Mouse (Mus musculus): ENCODE measurements at regions not wholly inside any gene's neighbourhood (a gene's known extent, or its start where the extent isn't known, plus 50 kb on each side); places are given as distances from the start of the nearest gene placed in this dataset.
A peak's percentile ranks its signal among the peaks of the same experiment; 100 is the strongest.

DNA sequence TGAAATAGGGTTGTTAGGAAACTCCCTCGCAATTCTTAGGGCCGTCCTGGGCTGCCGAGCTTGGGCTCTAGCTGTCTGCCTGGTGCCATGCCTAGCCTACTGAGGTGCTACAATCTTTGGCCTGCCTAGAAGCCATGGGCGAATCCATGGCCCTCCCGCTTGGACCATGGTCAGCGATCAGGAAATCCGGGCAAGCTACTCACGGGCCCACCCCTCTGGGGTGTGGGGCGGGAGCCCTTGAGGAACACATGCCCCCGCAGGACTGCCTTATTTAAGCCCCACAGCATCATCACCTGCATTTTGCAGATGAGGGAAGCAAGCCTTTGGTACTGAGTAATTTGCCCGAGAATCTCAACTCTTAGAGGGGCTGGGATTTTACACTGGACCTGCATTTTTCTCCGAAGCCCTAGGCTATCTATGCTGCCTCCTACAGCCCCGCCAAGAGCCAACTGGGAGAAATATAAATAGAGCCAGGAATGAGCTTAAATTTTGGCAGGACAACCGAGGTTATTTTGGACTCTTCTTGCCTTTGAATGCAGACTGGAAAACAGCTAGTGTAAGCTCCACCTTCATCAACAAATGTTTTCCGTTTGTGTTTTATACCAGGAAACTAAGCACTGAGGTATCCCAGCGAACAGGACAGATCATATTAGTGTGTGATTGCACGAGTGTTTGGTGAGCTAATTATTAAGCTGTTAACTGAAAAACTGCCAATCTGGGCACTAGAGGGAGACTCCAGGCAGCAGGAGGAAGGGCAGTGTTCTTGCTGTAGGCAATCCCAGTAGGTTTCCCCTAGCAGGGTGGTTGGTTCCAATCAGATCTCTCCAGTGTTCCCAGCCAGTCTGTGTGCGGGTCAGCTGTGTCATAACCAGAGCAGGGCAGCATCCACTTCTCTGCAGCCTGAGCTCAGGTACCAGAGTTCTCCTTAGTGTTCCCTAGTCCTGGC lies 183.6 kb upstream of the Foxn2 start:
- ATAC-seq: no peak

DNA sequence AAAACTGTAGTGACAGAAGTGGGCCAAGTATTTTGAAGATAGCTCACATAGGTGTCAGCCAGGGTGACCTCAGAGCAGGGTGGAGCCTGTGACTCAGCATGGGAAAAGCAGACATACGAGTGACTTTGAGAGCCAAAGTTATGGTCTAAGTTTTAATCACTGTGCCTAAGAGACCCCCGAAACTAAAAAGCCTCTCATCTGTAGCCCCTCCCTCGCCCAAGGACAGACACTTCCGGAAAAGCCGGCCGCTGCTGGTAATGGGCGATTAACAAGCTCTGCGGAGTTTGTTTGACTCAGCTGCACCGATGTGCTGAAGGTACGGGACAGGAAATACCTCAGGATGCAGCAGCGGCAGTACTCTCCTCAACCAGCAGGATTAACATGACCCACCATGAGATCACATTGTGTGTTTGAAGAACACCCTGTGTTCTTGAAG lies 182.1 kb upstream of the Foxn2 start:
- peak; percentile 84 for ATAC-seq

DNA sequence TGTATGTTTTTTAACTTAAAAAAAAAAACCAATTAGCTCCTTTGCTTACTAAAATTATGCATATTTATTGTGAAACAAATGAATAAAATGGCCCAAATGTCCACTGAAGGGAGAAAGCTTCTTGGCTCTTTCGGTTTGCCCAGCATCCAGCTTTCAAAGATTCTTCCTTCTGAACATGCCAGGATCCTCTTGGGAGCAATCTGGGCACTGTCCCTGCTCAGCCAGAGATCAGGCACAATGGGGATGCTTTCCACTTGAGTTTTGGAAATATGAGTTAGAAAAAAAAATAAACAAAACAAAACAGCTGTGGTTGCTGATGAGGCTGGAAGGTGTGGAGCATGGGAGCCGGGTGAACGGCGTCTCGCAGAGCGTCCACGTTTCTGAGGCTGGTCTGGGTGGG lies 180.3 kb upstream of the Foxn2 start:
- no peak for ATAC-seq

DNA sequence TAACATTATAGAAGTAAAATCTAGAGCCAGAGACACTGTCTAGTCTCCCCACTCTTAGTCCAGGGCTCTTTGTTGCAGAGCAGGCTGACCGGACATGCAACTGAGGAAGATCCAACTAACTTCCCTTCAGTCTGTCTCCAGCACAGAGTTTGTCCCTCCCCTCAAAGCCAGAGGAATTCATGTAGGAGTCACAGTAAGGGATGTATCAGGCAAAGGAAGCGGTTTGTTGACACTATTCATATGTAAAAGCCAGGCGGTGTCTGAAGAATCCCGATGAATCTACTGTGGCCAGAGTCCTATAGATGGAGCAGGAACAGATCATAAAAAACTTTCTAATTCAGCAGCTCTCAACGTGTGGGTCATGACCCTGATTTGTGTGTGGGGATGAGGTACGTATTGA lies 179.7 kb upstream of the Foxn2 start:
- ATAC-seq: no peak

DNA sequence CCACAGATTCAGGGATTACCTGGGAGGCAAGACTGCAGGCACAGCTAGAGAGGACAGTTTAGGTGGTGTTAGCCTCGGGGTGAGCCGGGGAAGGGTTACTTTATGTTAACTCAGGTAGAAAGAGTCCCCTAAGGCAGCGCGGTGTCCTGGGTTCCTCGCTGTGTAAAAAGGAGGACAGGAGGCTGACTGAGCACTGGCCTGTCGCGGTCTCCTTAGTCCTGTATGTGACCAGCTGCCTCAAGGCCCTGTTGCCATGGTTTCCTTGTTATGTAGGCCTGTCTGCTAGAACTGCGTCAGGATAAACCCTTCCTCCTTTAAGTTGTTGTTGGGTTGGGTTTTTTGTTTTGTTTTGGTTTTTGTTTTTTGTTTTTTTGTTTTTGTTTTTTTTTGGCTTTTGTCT lies 179.0 kb upstream of the Foxn2 start:
- ATAC-seq: no peak

DNA sequence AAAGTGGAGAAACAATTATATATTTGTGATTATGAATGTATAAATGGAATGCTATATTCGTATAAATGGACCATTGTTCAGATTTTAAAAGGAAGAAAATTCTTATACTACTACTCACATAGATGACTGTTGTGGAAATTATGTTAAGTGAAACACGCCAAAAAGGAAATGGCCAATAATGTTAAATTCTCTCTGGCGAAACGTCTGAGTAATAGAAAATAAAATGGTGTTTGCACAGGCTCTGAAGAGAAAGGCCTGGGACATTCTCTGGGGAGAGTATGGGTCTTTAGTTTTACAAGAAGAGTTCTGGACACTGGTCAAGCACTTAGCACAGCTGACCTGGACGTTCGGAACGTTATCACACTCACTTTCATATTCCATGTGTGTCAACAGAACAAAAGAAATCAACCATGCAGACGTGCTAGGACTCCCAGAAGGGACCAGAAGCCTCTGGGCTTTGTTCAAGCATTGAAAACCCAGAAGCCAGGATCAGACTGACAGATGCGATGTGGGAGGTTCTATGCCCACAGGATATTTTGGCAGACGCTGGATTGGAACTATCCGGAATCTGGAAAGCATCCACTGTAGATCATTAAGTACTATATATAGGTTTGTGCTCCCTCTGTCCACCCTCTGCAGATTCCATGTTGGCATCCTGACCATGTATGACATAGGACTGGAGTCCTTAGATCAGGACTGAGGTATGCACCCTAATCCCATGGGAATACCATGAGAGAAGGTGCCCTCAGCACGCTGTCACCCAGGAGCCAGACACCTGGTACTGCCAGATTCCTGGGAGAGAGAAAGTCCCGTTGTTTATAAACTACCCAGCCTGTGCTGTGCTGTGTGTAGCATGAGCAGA lies 178.0 kb upstream of the Foxn2 start:
- ATAC-seq: no peak

DNA sequence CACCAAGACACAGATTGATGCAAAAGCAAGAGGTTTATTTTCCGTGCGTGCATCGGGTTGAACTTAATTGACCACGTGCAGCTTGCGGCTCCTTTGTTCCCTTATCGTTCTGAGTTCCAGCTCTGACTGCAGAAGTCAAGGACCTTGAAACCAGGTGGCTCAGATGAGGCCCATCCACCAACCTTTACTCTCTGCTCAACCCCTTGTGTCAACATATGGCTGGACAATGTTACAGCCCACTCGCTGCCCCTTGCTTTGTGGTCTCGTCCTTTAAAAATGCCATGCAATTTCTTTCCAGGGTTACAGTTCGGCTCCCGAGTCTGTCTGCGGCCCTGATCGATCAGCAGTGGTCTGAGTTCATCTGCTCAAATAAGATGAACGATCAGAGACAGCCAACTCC lies 175.2 kb upstream of the Foxn2 start:
- no peak for ATAC-seq

DNA sequence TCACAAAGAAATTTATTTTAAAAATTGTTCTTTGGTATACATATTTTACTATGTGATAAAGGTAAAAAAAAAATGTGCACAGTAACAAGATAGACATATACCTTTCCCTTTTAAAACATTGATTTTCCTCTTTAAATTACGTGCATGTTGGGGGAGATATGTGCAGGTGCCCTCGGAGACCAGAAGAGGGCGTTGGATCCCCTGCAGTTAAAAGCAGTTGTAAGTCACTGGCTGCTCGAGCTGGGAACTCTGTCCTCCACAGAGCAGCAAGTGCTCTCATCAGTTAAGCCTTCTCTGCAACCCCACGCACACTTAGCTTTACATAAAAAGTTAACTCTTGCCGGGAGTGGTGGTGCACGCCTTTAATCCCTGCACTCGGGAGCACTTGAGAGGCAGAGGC lies 172.3 kb upstream of the Foxn2 start:
- no peak for ATAC-seq

DNA sequence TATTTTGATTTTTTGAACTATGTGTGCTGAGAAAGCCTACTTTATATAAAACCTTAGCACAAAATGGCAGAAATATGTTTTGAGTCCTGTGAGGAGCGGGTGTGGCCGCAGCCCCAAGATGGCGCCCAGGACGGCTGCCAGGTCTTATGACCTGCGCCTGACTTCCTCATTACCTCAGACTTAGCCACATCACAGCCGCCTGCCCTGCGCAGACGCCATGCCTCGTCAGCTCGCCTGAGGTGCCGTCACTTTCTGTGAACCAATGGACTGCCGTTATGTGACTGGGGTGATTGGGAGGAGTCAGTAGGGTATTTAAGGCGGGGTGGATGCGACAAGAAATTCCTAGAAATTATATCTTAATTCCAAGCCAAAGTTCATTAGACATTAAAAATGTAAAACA lies 171.7 kb upstream of the Foxn2 start:
- ATAC-seq: no peak

DNA sequence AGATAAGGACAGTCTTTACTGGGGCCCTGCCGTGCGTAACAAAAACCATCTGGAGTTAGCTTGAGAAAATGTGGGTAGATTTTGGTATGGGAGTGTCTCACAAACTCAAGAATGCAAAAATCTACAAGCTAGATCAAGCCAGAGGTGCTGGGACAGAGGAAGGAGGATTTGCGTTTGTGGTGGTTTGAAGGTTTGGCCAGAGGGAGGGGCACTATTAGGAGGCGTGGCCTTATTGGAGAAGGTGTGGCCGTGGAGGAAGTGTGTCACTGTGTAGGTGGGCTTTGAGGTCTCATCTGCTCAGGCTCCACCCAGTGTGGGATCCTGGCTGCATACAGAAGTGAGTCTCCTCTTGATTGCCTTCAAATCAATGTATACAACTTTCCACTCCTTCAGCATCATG lies 169.6 kb upstream of the Foxn2 start:
- no peak for ATAC-seq

DNA sequence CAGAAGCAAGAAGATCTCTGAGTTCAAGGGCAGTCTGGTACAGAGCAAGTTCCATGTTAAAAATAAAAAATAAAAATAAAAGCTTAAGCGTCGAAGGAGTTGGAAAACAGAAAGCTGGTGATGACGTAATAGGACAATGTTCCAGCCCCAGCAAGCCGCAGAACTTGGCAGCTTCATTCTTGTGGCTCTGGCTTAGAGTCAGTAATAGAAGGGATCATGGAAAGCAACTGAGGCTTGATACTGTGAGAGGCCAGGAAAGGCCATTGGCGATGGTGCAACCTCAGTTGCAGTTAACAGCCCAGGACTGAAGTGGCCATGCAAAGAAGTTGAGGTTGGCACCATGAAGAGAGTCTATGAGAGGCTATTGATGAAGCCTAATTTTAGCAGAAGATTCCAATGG lies 168.3 kb upstream of the Foxn2 start:
- ATAC-seq: no peak

DNA sequence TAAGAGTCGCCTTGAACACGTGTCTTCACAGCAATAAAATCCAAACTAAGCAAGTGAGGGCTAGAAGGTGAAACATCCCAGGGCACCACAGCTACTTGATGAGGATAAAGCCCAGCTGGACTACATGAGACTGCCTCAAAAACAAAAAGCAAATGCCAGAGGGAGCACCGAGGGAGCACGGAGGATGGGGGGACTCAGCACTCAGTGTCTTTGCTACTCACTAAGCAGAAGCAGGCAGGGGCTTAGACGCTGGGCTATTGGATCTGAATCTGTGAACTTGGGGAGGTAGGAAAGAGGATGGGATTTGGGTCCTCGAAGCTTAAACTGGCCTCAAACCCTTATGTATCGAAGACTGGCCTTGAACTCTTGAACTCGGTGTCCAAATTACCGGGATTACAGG lies 167.0 kb upstream of the Foxn2 start:
- no peak for ATAC-seq

DNA sequence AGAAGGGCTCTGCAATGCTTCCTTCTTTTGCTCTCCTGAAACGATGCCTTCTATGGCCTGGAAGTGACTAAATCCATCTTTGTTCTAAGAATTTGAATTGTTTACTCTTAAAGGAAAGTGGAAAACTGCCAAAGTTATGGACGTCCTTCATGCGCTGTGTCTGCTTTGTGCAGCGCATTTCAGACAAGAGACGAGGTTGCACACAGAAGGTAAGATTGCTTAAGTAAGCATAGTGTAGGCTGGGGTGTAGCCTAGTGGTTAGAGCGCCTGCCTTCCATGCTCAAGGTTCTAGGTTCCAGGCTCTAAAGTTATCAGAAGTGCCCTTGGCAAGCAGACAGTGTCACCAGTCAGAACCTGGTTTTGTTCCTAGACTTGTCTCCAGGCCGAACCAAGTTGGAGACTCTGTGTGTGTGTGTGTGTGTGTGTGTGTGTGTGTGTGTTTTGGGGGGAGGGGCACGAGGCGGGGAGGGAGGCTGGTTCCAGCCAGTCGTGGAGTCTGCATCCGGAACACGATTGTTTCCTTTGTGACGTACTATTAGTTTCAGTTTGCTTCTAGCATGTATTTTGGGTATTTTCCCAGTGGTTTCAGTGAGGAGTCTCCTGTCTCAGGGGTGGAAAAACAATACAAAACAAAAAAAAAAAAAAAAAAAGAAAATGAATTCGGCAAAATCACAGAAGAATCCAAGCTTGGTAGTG lies 166.4 kb upstream of the Foxn2 start:
- ATAC-seq: peak; percentile 94

DNA sequence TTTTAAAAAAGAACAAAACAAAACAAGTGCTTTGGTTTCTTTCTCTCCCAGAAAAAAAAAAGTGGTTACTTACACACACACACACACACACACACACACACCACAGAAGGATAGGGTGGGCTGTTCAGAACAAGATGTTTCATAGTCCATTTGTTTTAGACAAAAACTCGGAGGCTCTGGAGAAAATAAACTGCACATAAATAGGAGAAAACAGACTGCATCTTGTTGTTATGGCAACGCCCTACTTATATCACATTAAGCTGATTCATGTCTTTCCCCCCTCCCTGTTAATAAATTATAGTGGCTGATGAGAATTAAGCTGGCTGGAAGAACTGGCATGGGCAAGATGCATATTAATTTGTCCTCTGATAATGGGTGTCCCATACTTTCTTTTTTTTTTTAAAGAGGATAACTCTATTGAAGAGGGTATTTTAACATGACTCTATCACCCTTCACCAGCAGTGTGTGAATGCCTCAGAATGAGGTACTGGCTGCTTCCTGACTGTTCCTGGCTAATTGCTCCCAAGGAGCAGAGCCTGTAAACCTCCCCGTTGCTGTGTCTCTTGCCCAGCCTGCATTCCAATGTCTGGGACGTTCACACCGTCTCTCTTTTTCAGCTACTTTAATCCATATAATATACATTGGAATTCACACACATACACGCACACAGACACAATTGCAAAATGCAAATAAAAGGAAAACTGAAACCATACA lies 165.6 kb upstream of the Foxn2 start:
- ATAC-seq: peak; percentile 23

DNA sequence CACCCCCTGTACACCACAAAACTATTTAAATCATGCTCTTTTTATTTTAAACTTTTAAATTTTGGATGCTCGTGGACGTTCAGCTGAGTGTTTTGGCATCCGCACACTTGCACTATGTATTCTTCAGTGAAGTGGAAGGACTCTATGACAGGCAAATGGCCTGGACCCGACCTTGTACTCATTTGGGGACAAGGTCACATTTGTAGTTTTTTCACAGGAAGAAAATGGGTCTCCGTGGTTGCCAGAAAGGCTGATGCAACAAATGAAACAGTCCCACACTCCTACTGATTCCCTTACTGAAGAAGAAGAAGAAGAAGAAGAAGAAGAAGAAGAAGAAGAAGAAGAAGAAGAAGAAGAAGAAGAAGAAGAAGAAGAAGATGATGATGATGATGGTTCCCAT lies 160.9 kb upstream of the Foxn2 start:
- ATAC-seq: no peak

DNA sequence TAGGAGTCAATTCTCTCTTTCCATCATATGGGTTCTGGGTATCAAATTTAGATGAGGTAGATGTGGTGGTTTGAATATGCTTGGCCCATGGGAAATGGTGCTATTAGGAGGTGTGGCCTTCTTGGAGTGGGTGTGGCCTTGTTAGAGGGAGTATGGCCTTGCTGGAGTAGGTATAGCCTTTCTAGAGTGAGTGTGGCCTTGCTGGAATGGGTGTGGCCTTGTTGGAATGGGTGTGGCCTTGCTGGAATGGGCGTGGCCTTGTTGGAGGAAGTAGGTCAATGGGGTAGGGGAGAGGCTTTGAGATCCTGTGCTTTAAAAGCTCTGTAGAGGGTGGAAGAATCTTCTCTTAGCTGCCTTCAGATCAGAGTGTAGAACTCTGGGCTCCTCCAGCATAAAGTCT lies 157.8 kb upstream of the Foxn2 start:
- no peak for ATAC-seq

DNA sequence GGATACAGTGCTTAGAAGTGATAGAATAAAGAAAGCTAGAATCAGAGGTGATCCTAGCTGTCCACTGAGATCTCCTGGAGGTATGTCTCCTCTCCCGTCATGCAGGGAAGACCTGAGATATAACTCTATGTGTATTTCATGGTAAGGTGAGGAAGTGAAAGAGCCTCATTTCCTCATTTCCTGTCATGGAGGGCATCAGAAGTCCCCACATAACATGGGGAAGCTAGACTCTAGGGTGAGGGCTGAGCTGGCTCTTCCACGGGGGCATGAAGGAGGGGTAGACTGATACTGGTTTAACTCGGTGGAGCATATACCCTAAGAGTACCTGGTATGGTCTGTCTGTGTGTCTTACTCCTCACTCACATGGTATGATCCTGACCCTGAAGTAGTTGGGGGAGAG lies 156.0 kb upstream of the Foxn2 start:
- no peak for ATAC-seq

DNA sequence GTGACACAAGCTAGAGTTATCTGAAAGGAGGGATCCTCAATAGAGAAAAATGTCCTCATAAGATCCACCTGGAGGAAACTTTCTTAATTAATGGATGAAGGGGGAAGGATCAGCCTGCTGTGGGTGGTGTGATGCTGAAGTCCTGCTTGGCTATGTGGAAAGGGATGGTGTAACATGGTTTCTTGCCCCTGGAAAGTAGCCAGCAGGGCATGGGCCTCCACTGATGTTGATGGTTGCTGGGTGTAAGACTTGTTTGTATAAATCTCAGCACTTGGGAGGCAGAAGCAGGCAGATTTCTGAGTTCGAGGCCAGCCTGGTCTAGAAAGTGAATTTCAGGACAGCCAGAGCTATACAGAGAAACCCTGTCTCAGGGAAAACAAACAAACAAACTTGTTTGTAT lies 152.7 kb upstream of the Foxn2 start:
- ATAC-seq: no peak

DNA sequence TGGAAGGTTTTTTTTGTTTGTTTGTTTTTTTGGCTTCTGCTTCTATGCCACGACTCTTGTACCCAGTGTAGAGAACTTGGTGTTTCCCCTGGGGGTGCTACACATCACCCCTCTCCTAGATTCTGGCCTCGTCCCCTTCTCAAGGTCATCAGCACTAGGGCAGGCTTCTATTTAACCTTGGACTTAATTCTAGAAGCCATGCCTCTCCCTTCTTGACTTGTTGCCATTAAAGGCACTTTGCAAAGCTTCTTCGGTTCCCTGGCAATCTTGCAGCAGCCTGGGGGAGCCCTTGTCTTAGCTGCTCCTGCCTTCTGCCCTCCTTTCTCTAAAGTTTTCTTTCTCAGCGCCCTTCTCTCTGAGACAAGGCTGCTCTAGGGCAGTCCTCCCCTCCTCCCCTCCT lies 143.0 kb upstream of the Foxn2 start:
- no peak for ATAC-seq

DNA sequence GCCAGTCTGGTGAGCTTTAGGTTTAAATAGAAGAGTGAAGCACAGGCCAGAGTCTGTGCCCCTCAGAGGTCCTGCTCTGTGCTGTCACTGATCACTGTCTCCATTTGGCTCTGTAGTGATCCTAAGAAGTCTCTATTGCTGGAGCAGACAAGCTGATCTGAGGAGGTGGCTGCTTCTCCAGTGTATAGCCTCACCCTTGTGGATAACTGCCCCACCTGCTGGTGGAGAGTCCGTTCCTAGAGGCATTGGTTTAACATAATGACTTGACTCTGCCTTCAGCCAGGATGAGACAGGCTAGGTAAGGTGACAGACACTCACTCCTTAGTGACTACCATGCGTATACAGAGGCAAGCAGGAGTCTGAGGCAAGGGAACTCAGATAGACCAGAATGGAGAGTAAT lies 136.5 kb upstream of the Foxn2 start:
- no peak for ATAC-seq

DNA sequence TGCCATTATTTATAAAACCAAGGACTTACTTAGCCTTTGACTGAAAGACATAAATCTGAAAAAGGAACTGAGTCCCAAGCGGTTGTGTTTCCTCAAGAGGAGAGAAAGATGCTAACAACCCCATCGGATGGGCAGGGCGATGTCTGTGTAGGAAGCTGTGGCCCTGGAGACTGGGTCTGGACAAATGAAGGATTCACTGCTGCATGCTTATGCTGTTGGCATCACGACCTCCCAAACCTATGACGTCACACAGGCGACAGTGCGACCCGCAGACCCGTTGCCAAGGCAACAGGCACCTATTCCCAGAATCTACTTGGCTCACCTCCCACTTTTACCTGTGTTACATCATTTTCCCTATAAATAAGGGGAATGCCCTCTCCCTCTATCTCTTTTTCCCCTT lies 135.3 kb upstream of the Foxn2 start:
- no peak for ATAC-seq

DNA sequence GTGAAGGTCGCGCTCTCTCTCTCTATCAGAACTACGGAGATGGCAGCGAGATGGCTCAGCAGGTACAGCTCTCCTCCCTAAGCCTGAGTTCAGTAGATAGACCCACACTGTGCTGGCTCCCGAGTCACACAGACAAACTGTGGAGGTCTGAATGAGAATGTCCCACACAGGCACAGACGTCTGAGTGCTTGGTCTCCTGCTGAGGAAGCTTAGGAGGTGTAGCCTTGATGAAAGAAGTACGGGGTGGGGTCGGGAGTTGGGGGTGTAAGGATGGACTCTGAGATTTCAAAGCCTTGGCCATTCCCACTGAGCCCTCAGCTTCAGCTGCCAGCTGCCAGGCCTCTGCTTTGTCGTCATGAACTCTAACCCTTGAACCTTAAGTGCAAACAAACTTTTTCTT lies 134.2 kb upstream of the Foxn2 start:
- ATAC-seq: no peak

DNA sequence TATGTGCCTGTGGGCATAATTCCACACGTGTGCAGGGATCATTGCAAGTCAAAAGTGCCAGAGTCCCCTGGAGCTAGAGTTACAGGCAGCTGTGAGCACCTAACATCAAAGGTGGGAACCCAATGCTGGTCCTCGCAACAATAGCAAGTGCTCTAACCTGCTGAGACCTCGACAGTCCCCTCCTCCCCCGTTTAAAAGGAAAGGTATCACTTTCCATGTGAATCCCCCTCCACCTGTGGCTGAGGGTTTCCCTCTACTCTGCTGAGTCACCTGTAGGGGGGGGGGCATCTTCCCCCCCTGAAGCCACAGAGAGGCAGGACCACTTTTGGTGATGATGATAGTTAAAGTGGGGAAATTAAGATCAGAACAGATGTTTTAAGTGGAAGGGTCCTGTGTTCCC lies 133.4 kb upstream of the Foxn2 start:
- no peak for ATAC-seq

Measured in inflammation-experienced regulatory T-cells, adult 6 months (primary cell).